Mouse (Mus musculus) 416B (cell line): ENCODE results near the gene Rad23a.

ENCODE experiments used
- DNase-seq: peaks from one replicate; pipeline ENCODE4 v3.0.0; 2011; ENCODE audit warnings: low read depth

Rad23a gene

DNA sequence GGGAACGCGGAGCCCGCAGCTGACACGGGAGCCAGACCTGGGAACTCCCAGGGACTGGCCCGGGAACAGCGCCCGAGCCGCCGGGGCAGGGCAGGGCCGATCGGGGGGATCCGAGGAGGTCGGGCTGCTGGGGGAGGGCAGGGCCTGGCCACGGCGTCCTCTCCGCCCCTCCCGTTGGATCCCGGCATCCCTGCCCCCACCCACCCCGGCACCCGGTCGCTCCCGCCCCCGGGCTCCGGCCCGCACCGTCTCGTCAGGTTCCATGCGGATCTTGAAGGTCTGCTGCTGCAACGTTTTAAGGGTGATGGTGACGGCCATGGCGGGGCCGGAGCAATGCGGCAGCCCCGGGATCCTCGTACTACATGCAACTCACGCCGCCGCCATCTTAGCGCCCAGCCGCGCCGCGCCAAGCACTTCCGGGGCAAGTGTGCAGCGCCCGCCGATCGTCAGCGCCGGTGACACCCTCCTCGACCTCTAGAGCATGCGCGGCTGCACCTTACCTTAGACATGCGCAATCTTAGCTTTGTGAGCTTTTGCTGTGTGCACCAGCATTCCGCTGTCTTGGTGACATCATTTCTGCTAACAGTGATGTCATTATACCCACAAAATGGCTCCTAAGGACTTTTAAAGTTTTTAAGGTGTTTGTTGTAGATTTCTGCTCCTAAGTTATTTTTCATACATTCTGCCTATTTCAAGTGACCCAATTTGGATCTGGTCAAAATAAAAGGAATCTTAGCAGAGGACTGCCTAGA, at the start of gene Rad23a:
TSS of gene Rad23a (minus strand) at position 418 of the 752 bp plus-strand sequence.
- DNase-seq = peak; percentile 98

DNA sequence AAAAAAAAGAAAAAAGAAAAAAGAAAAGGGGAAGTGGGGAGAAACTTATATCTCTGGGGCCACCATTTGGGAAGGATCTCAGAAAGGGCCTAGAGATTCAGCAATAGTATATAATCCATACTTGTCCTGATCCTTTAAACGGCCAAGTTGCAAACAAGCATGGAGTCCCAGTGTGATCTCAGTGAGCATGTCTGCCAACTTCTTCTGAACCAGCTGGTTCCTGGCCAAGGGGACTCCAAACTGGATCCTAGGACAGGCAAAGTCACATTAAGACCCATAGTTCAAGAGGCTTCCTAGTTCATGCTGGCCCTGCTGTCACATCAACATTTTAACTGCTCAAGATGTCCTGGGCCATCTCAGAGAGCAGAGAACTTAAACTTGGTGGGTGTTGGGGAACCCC, 48.7 kb upstream of the Rad23a start:
- DNase-seq = no peak

GRCm38 (mm10) chr8:84888280-84888679, 47.8 kb upstream of the Rad23a start:
- no peak for DNase-seq

DNA sequence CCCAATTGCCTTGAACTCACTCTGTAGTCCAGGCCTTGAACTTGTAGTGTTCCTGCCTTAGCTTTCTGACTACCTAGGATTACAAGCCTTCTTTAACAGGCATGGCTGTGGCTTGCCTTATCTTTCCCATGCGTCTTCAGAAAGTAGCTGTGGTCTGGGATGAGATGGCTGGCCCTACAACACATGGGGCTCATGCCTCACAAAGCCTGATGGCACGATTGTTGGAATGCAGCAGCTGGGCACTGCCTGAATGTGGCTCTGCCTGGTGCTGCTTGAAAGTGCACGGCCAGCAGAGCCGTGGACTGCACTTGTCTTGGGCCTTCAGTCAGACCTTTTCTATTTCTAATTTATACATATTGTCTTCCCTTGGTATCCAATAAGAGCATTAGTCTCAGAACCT, 44.3 kb upstream of the Rad23a start:
- DNase-seq = no peak

DNA sequence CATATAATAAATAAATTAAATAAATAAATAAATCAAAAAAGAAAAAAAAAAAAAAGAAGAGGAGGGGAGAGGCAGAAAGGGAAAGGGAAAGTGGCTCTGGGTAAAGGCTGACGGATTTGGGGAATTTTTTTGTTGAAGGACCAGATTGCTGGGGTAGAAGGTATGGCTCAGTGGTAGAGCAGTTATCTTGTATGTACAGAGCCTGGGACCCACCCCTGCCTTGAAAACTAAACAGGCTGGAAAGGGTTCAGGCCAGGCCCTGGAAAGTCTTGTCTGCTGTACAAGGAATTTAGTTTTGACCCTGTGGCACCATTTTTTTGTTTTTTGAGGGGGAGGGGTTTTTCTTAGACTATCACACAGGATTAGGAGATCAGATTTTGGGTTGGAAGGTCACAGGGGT, 38.5 kb upstream of the Rad23a start:
- no peak for DNase-seq

DNA sequence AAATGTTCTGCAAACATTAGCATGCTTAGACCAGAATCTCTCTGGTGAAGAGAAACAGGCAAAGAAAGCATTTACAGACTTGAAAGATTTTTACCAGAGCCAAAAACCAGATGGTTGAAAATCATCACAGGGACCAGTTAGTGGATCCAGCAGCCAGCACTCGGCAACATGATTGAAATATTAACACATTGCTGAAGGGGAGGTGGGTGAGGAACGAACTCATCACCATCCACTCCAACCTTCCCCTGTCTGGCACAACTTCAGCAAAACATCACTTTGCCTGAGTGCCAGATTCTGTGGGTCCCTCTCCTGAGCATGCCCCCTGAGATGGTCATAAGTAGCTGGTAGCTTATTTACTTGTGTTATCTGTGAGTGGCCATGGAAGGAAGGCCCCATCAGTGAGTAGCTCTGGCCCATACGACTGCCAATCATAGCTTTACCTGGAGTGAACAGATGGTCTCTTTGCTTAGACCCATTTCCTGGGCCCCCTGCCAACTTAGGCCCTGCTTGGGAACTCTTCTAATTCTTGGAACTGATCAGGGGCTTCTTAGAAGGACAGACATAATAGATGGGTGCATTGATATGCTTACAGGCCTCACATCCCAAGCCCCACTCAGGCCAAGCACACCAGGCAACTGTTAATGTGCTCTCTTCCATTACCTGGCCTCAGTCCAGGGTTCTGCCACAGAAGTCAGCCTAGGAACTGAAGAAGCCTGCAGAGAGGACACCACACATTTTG, 37.0 kb upstream of the Rad23a start:
- no peak for DNase-seq

DNA sequence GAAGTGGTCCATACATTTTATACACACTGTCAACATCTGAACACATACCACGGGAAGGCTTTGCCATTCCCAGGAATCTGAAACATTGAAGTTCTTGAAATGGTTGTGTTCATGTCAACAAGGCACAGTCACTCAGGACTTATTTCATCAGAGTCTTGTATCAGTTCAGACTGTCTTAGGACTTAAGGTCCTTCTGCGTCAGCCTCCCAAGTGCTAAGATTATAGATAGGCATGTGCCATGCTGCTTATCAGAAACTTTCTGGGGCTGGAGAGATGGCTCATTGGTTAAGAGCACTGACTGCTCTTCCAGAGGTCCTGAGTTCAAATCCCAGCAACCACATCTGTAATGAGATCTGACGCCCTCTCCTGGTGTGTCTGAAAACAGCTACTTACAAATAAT, 33.9 kb upstream of the Rad23a start:
- no peak for DNase-seq

- DNase-seq = no peak
Observed at GRCm38 (mm10) chr8:84873016-84873415, 32.6 kb upstream of the Rad23a start.

GRCm38 (mm10) chr8:84872309-84872965, 32.0 kb upstream of the Rad23a start:
- DNase-seq = peak; percentile 64

GRCm38 (mm10) chr8:84871376-84872308, 31.2 kb upstream of the Rad23a start, which contains the start of gene Syce2:
Gene Syce2, plus strand, starts transcription at chr8:84872111.
- peak; percentile 90 for DNase-seq

- DNase-seq = peak; percentile 96
Observed at GRCm38 (mm10) chr8:84856864-84857441, 16.5 kb upstream of the Rad23a start, which contains the start of gene Farsa. Gene Farsa, plus strand, starts transcription at chr8:84856989.

DNA sequence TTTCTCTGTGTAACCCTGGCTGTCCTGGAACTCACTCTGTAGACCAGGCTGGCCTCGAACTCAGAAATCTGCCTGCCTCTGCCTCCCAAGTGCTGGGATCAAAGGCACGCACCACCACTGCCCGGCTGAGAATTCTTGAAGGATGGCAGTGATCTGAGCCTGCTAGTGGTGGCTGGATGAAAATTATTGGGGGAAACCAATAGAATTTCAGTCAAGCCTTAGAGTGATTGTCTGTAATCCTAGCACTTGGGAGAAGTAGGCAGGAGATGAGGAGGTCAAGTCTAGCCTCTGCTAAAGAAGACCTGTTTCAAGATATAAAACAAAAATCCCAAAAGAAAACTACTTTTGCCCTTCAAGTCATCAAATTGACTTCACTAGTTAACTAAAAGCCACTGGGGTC, 16.0 kb upstream of the Rad23a start:
- no peak for DNase-seq

- peak; percentile 99 for DNase-seq
Observed at GRCm38 (mm10) chr8:84847684-84848435, 7.4 kb upstream of the Rad23a start.

GRCm38 (mm10) chr8:84846722-84847572, 6.5 kb upstream of the Rad23a start, which contains the start of gene Calr:
Gene Calr, minus strand, starts transcription at chr8:84846934.
- DNase-seq = peak; percentile 100

GRCm38 (mm10) chr8:84846094-84846721, 5.7 kb upstream of the Rad23a start:
- no peak for DNase-seq

DNA sequence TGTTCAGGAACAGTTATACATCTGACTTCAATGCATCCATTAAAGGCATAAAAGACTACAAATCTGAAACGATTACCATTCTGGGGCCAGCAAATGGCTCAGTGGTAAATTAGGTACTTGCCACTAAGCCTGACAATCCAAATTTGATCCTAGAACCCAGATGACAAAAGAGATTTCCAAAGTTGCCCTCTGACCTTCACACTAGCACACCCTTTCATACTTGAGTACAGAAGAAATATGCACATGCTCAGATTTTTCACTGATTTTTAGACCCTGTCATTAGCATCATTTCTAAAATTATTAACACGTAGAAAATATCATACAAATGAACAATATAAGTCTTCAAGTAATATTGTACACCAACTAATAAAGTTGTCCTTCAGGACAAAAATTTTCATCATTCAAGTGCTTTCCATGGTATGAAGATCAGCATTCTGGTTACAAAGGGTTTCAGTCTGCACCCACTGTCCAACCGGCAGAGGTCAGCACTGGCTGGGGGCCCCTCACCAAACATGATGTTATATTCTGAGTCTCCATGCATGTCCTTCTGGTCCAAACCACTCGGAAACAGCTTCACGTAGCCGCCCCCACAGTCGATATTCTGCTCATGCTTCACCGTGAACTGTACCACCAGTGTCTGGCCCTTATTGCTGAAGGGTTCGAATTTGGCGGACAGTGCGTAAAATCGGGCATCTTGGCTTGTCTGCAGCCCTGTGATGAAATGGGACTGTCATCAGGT, 5.1 kb upstream of the Rad23a start:
- peak; percentile 72 for DNase-seq

DNA sequence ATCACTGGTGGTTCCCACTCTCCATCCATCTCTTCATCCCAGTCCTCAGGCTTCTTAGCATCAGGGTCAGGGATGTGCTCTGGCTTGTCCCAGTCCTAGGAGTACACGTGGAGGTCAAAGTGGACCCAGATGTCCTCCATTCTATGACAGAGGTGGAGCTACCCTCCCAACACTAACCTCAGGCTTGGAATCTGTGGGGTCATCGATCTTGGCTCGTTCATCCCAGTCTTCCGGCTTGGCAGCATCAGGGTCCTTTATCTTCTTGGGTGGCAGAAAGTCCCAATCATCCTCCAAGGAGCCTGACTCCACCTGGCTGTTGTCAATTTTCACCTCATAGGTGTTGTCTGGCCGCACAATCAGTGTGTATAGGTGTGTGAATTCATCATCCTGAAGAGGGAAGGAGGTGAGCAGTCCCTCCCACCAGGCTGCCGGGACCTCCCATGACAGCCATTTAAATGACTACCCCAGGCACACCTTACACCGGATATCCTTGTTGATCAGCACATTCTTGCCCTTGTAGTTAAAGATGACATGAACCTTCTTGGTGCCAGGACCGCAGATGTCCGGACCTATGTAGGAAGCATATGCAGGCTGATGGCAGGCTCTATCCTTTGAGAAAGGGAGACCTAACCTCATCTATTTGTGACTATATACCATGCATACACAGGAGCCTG, 4.1 kb upstream of the Rad23a start:
- DNase-seq = no peak

GRCm38 (mm10) chr8:84841514-84841913, 1.0 kb upstream of the Rad23a start:
- DNase-seq = no peak
